Mouse (Mus musculus) gastrocnemius, postnatal 25 days (tissue): ENCODE measurements at regions not wholly inside any gene's neighbourhood (a gene's known extent, or its start where the extent isn't known, plus 50 kb on each side); places are given as distances from the start of the nearest gene placed in this dataset.
"Not testable (repeated sequence)": the region's sequence is repeated elsewhere in the genome, so short reads cannot be mapped to it uniquely, and the experiment has no call there.

Experiments
- DNase-seq: peaks from one replicate; pipeline ENCODE4 v3.0.0; 2022

DNA sequence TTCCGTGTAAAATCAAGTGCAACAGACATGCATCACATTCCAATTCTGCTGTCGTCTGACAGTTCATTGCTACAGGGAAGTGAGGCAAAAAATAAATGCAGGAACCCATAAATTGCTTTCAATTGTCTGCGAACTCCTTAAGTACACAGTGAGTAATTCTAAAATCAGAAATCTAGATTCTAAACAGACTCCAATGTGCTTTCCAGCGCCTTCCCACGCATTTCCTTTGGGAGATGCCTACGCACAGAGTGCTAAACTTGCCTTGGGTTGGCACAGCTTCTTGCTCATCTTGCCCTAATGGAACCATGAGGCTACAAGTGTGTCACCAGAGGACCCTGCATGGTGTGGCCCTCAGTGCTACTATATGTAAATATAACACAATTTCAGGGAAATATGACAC is 212.6 kb downstream of the Samd5 start:
- no peak for DNase-seq

DNA sequence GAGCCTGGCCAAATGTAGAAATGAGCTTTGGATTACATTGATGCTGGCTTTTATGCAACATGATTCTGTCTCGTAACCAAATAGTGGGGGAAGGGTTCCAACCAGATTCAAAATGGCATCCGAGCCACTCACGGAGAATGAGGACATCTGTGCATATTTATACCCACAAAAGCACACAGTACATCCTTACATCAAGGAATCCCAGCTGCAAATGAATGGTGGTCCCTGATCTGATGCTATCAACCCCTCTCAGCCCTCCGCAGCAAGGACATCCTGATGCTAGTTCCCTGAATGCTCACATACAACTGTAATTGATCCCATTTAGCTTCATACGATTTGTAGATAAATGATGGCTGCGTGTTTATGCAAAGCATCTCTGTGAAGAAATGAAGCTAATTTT is 215.9 kb downstream of the Samd5 start:
- no peak for DNase-seq

GRCm38 (mm10) chr10:9458466-9458865 is 216.5 kb downstream of the Samd5 start:
- DNase-seq, result no peak

- DNase-seq, result no peak
These were observed 217.8 kb downstream of the Samd5 start for GRCm38 (mm10) chr10:9457222-9457621.

- DNase-seq, result no peak
These were observed 235.9 kb downstream of the Samd5 start for GRCm38 (mm10) chr10:9439072-9439471.

DNA sequence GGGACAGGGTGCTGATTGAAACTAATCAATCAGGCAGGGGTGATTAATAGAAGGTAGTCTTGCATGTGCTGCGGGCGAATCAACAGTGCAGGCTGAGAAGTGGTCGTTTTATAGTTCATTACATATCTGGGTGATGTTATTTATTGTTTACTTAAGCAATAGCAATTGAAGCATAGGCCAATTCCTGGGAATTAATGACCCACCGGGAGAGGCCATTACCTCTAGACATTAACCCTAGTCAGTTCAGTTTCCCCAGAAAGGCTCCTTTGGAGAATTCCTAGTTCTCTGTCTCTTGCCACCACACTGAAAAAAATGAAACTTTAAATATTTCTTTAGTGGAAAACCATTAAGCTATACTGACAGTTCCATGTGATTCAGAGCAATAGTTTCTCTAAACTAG is 236.6 kb downstream of the Samd5 start:
- no peak for DNase-seq

GRCm38 (mm10) chr10:9429085-9429484 is 245.9 kb downstream of the Samd5 start:
- DNase-seq, result no peak

- DNase-seq, result no peak
These were observed 254.3 kb downstream of the Samd5 start for GRCm38 (mm10) chr10:9420741-9421140.

- DNase-seq, result no peak
These were observed 258.3 kb downstream of the Samd5 start for GRCm38 (mm10) chr10:9416685-9417084.

GRCm38 (mm10) chr10:9406101-9406500 is 268.9 kb downstream of the Samd5 start:
- no peak for DNase-seq

DNA sequence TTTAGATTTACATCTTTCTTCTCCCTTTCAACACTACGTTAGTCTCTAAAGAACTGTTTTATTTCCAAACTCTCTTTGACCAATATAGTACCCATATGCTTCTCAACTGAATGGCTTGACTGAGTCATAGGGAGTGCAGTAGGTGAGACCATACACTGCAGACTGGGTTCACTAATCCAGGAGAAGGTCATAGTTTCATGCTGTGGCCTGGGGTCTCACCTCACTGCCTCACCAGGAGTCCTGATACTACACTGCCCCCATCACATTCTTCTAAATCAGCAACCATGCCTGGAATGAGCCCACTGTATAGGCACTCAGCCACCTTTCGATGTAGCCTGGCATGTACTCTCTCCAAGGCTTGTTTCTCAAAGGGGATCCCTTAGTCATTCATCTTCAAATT is 269.6 kb downstream of the Samd5 start:
- DNase-seq, result no peak

- no peak for DNase-seq
These were observed 270.0 kb downstream of the Samd5 start for GRCm38 (mm10) chr10:9404963-9405362.

GRCm38 (mm10) chr10:9400911-9401617 is 273.9 kb downstream of the Samd5 start:
- DNase-seq, result no peak

GRCm38 (mm10) chr10:9377440-9378101 is 297.4 kb downstream of the Samd5 start:
- DNase-seq, result no peak

GRCm38 (mm10) chr10:9362306-9362865 is 312.6 kb downstream of the Samd5 start:
- no peak for DNase-seq

- no peak for DNase-seq
These were observed 336.7 kb downstream of the Samd5 start for GRCm38 (mm10) chr10:9338207-9338801.

- no peak for DNase-seq
These were observed 340.7 kb downstream of the Samd5 start for GRCm38 (mm10) chr10:9334245-9334845.

DNA sequence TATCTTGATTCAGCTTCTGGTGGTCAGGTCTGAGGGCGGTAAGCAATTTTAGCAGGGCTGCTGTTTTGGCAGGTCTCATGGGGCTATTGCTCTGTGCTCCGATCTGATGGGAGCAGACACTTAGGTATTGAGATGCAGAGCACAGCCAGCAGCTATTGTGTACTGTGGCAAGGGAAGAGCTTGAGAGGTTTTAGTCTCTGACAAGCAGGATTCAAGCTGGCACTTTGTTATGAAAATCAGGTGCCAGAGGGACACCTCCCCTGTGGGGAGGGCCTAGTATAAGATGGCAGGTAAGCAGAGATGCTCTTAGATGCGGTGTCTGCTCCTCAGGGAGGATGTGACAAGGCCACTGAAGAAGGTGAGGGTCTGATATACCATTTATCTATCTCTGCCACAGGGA is 343.3 kb downstream of the Samd5 start:
- DNase-seq, result no peak

GRCm38 (mm10) chr10:9328324-9328723 is 346.7 kb downstream of the Samd5 start:
- no peak for DNase-seq

DNA sequence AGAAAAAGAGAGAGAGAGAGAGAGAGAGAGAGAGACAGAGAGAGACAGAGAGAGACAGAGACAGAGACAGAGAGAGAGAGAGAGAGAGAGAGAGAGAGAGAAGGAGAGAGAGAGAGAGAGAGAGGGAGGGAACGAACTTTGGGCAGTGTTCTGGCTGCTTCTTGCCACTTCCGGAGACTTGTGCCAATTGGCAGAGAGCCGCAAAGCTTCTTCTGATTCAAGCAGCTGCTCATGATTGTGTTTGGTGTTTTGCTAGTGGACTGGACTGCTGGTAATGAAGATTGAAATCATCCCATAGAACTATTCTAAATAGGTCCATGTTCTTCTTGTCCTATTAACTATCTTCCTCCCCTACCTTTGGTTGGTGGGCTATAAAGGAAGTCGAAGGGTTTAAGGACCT is 347.1 kb downstream of the Samd5 start:
- not testable (repeated sequence) for DNase-seq

GRCm38 (mm10) chr10:9312326-9312725 is 362.7 kb downstream of the Samd5 start:
- DNase-seq, result no peak

DNA sequence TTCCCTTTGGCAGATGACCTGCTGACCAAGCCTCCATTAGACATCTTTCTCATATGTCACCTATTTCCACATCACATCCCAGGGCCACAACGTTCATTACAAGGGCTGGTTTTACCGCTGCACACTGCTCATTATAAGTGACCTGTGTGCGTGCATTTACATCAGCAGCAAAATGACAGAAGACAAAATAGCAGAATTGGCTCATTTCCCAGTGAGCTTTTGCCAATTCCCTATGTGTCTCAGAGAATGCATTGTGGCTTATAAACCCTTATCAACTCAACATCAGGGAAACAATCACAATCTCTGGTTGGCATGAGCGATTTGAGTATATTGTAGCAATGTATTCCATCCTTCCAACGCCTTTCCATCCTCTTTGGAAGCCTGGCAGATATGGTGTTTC is 364.7 kb downstream of the Samd5 start:
- no peak for DNase-seq

- no peak for DNase-seq
These were observed 379.0 kb downstream of the Samd5 start for GRCm38 (mm10) chr10:9296055-9296454.
